Mouse (Mus musculus) mouse embryonic stem cell (cell line): ENCODE data around the gene Yipf4.
"Not testable (repeated sequence)": the region's sequence is repeated elsewhere in the genome, so short reads cannot be mapped to it uniquely, and the experiment has no call there.

Source experiments
- in situ Hi-C, 2 experiments: fragments of 300-500 bp; cut with MboI; formaldehyde crosslinking; loops; 1 replicate in 1 of 2; 3 replicates in 1 of 2; pipeline ENCODE4 v1.14.3; 2019 to 2020; ENCODE audit warnings: low sequenced_read_pairs in 2 of 2, low pct_unique_long_range_greater_than_20kb in 1 of 2, mixed read lengths in 1 of 2; ENCODE audit not compliant: unreplicated experiment in 1 of 2

Yipf4 gene

GRCm38 (mm10) chr17:74489024-74489900, at the start of gene Yipf4:
Yipf4 (plus strand) TSS chr17:74489493.
- in situ Hi-C loops, result no loop called here

- in situ Hi-C loops, result no loop called here
Observed at GRCm38 (mm10) chr17:74440486-74440885, 48.8 kb upstream of the Yipf4 start.

GRCm38 (mm10) chr17:74449776-74450175, 39.5 kb upstream of the Yipf4 start:
- in situ Hi-C loops, result no loop called here

- in situ Hi-C loops, result no loop called here
Observed at GRCm38 (mm10) chr17:74453928-74454327, 35.4 kb upstream of the Yipf4 start.

- in situ Hi-C loops, result no loop called here
Observed at GRCm38 (mm10) chr17:74454660-74455059, 34.6 kb upstream of the Yipf4 start.

GRCm38 (mm10) chr17:74455426-74455825, 33.9 kb upstream of the Yipf4 start:
- in situ Hi-C loops, result no loop called here

- in situ Hi-C loops, result no loop called here
Observed at GRCm38 (mm10) chr17:74456825-74457224, 32.5 kb upstream of the Yipf4 start.

- in situ Hi-C loops, result no loop called here
Observed at GRCm38 (mm10) chr17:74457972-74458677, 31.2 kb upstream of the Yipf4 start.

GRCm38 (mm10) chr17:74458711-74459408, 30.4 kb upstream of the Yipf4 start, which contains the start of gene Nlrc4:
Nlrc4 (minus strand) TSS chr17:74459142.
- in situ Hi-C loops, result no loop called here

- in situ Hi-C loops, result no loop called here
Observed at GRCm38 (mm10) chr17:74463510-74463909, 25.8 kb upstream of the Yipf4 start.

GRCm38 (mm10) chr17:74467981-74468380, 21.3 kb upstream of the Yipf4 start:
- in situ Hi-C loops, result not testable (repeated sequence)

GRCm38 (mm10) chr17:74470133-74470532, 19.2 kb upstream of the Yipf4 start:
- in situ Hi-C loops, result not testable (repeated sequence)

GRCm38 (mm10) chr17:74480361-74481069, 8.8 kb upstream of the Yipf4 start:
- in situ Hi-C loops, result no loop called here

GRCm38 (mm10) chr17:74489901-74490220, 568 bp downstream of the Yipf4 start:
- in situ Hi-C loops, result no loop called here

GRCm38 (mm10) chr17:74491565-74491964, 2.3 kb downstream of the Yipf4 start:
- in situ Hi-C loops, result no loop called here

- in situ Hi-C loops, result no loop called here
Observed at GRCm38 (mm10) chr17:74500204-74500603, 10.9 kb downstream of the Yipf4 start.

- in situ Hi-C loops, result no loop called here
Observed at GRCm38 (mm10) chr17:74501085-74501484, 11.8 kb downstream of the Yipf4 start.

GRCm38 (mm10) chr17:74507934-74508333, 18.6 kb downstream of the Yipf4 start:
- in situ Hi-C loops, result no loop called here

- in situ Hi-C loops, result no loop called here
Observed at GRCm38 (mm10) chr17:74508600-74508999, 19.3 kb downstream of the Yipf4 start.
